Mouse (Mus musculus): ENCODE measurements around the gene Grk3. TPM values are rescaled to one million over a fixed set of nuclear protein-coding genes. Genes with fewer than 3 reads are reported as not detected.

Grk3 gene
- polyA plus RNA-seq, 1 experiment from 2014 or later = 18.2 TPM

Other genes starting within 250 kb of the Grk3 start
- gene Myo18b, start 119.4 kb downstream of the Grk3 start, polyA plus RNA-seq (2014; fragmentation: Nextera tagmentation; extraction: Ambion mirVana) = 0.69 and 0.77 TPM in 2 replicates
- gene Crybb2, start 54.3 kb upstream of the Grk3 start, polyA plus RNA-seq (2014; fragmentation: Nextera tagmentation; extraction: Ambion mirVana) = not detected in 2 replicates
- gene Crybb3, start 65.8 kb upstream of the Grk3 start, polyA plus RNA-seq (2014; fragmentation: Nextera tagmentation; extraction: Ambion mirVana) = 1.1 and 2.1 TPM in 2 replicates
- 9.2 and 10.2 TPM in 2 replicates for gene 2900026A02Rik, start 205.4 kb upstream of the Grk3 start, polyA plus RNA-seq (2014; fragmentation: Nextera tagmentation; extraction: Ambion mirVana)
- not detected in 2 replicates for gene Tmem211, start 211.1 kb upstream of the Grk3 start, polyA plus RNA-seq (2014; fragmentation: Nextera tagmentation; extraction: Ambion mirVana)

Data from stomach, embryonic 14.5 days (tissue).